Mouse (Mus musculus): Measurements from ENCODE around the gene Cnih1. TPM values are rescaled to one million over a fixed set of nuclear protein-coding genes. Genes with fewer than 3 reads are reported as not detected.
A peak's percentile ranks its signal among the peaks of the same experiment; 100 is the strongest.

Cnih1 gene
- polyA plus RNA-seq, 1 experiment: 6.1 TPM

- H3K9me3 ChIP-seq (ENCODE audit: control insufficient read depth, low read length): no peaks in the 10 kb centered on the region
- TF ChIP-seq GATA1 (IDR thresholded peaks at IDR 0.05; ENCODE audit: low read length) (no peak), TAL1 (IDR thresholded peaks at IDR 0.05; ENCODE audit: low read length) (no peak)
These were observed 2.5 kb upstream of the Cnih1 start for GRCm38 (mm10) chr14:46790723-46791122.

GRCm38 (mm10) chr14:46790303-46790702, 2.1 kb upstream of the Cnih1 start:
- TF ChIP-seq GATA1 (IDR thresholded peaks at IDR 0.05; ENCODE audit: low read length) (no peak), TAL1 (IDR thresholded peaks at IDR 0.05; ENCODE audit: low read length) (no peak)
- Histone ChIP-seq H3K4me3 (replicated peaks) (no peak overlapping the region), H3K27me3 (ENCODE audit: control insufficient read depth) (no peaks in the 10 kb centered on the region), H3K4me1 (ENCODE audit: control insufficient read depth) (peaks cover 37% of the 10 kb centered on the region), H3K36me3 (ENCODE audit: control insufficient read depth) (peaks cover under 1% of the 10 kb centered on the region; the same call in 1 of the 2 replicates), H3K9me3 (ENCODE audit: control insufficient read depth, low read length) (no peaks in the 10 kb centered on the region)

More at GRCm38 (mm10) chr14:46790723-46791122, 2.5 kb upstream of the Cnih1 start:
- Histone ChIP-seq H3K4me1 (ENCODE audit: control insufficient read depth) (peaks cover 37% of the 10 kb centered on the region), H3K36me3 (ENCODE audit: control insufficient read depth) (no peaks in the 10 kb centered on the region), H3K4me3 (replicated peaks) (no peak overlapping the region), H3K27me3 (ENCODE audit: control insufficient read depth) (no peaks in the 10 kb centered on the region)

DNA sequence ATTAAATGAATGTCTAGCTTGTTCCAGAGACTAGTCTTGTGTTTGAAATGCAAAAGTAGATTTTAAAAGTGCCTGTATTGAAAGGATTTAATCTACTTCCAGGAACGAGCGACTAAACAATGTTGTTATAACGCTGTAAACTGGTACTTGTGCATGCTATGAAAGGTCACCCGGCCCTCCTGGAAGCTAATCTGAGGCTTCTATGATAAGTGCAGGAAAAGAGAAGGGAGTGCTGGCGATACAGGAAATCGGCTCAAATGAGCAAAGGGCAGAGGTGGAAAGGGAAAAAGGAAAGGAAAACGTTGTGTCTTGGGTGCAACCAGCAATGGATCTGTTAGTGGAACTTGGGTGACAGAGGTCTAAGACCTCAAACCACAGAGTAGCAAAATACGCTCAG, 292 bp upstream of the Cnih1 start:
- TF ChIP-seq GATA1 (IDR thresholded peaks at IDR 0.05; ENCODE audit: low read length) (no peak), TAL1 (IDR thresholded peaks at IDR 0.05; ENCODE audit: low read length) (no peak)
- H3K4me3 ChIP-seq (replicated peaks): peak overlapping the region; percentile 96
- no peaks in the 10 kb centered on the region for H3K9me3 ChIP-seq (ENCODE audit: control insufficient read depth, low read length)
- H3K36me3 ChIP-seq (ENCODE audit: control insufficient read depth): peaks cover 14% of the 10 kb centered on the region
- H3K4me1 ChIP-seq (ENCODE audit: control insufficient read depth): peaks cover 37% of the 10 kb centered on the region
- H3K27me3 ChIP-seq (ENCODE audit: control insufficient read depth): no peaks in the 10 kb centered on the region

- Histone ChIP-seq H3K27me3 (ENCODE audit: control insufficient read depth) (no peaks in the 10 kb centered on the region), H3K4me1 (ENCODE audit: control insufficient read depth) (peaks cover 37% of the 10 kb centered on the region), H3K36me3 (ENCODE audit: control insufficient read depth) (peaks cover 25% of the 10 kb centered on the region), H3K9me3 (ENCODE audit: control insufficient read depth, low read length) (no peaks in the 10 kb centered on the region), H3K4me3 (replicated peaks) (peak overlapping the region; percentile 96)
- TF ChIP-seq TAL1 (IDR thresholded peaks at IDR 0.05; ENCODE audit: low read length) (no peak), GATA1 (IDR thresholded peaks at IDR 0.05; ENCODE audit: low read length) (no peak)
These were observed 791 bp downstream of the Cnih1 start for GRCm38 (mm10) chr14:46787454-46787786.

- H3K4me3 ChIP-seq (replicated peaks): no peak overlapping the region
- H3K36me3 ChIP-seq (ENCODE audit: control insufficient read depth): peaks cover 45% of the 10 kb centered on the region
- no peaks in the 10 kb centered on the region for H3K9me3 ChIP-seq (ENCODE audit: control insufficient read depth, low read length)
- TF ChIP-seq TAL1 (IDR thresholded peaks at IDR 0.05; ENCODE audit: low read length) (no peak), GATA1 (IDR thresholded peaks at IDR 0.05; ENCODE audit: low read length) (no peak)
- H3K4me1 ChIP-seq (ENCODE audit: control insufficient read depth): peaks cover 32% of the 10 kb centered on the region
- no peaks in the 10 kb centered on the region for H3K27me3 ChIP-seq (ENCODE audit: control insufficient read depth)
These were observed 3.0 kb downstream of the Cnih1 start for GRCm38 (mm10) chr14:46785247-46785646.

- peaks cover 63% of the 10 kb centered on the region for H3K36me3 ChIP-seq (ENCODE audit: control insufficient read depth)
- TF ChIP-seq GATA1 (IDR thresholded peaks at IDR 0.05; ENCODE audit: low read length) (no peak), TAL1 (IDR thresholded peaks at IDR 0.05; ENCODE audit: low read length) (no peak)
These were observed 4.8 kb downstream of the Cnih1 start for GRCm38 (mm10) chr14:46783327-46783926.

GRCm38 (mm10) chr14:46782187-46782828, 5.9 kb downstream of the Cnih1 start:
- Histone ChIP-seq H3K36me3 (ENCODE audit: control insufficient read depth) (peaks cover 75% of the 10 kb centered on the region), H3K9me3 (ENCODE audit: control insufficient read depth, low read length) (peaks cover 13% of the 10 kb centered on the region)
- TF ChIP-seq GATA1 (IDR thresholded peaks at IDR 0.05; ENCODE audit: low read length) (no peak), TAL1 (IDR thresholded peaks at IDR 0.05; ENCODE audit: low read length) (no peak)

More at GRCm38 (mm10) chr14:46783327-46783926, 4.8 kb downstream of the Cnih1 start:
- Histone ChIP-seq H3K9me3 (ENCODE audit: control insufficient read depth, low read length) (peaks cover 11% of the 10 kb centered on the region), H3K4me3 (replicated peaks) (no peak overlapping the region), H3K27me3 (ENCODE audit: control insufficient read depth) (no peaks in the 10 kb centered on the region), H3K4me1 (ENCODE audit: control insufficient read depth) (peaks cover 15% of the 10 kb centered on the region)

DNA sequence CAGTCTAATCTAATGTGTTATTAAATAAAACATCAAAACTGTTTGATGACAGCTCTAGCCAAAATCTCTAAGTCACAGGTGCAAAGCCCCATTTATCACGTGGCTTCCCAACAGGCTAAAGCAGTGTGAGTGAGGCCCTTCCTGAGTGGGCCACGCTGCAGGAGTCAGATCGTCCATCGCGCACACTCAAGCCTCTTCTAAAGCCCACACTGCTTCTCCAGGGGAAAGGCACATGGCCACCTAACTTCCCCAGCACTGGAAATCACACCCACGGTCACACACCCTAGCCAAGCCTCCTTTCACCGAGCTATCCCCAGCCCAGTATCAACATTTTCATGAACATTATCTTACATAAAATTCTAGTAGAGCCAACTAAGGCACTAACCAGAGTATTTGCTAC, 7.1 kb downstream of the Cnih1 start:
- H3K4me1 ChIP-seq (ENCODE audit: control insufficient read depth): peaks cover 2% of the 10 kb centered on the region
- H3K9me3 ChIP-seq (ENCODE audit: control insufficient read depth, low read length): peaks cover 13% of the 10 kb centered on the region
- TF ChIP-seq TAL1 (IDR thresholded peaks at IDR 0.05; ENCODE audit: low read length) (no peak), GATA1 (IDR thresholded peaks at IDR 0.05; ENCODE audit: low read length) (no peak)
- H3K27me3 ChIP-seq (ENCODE audit: control insufficient read depth): no peaks in the 10 kb centered on the region
- peaks cover 86% of the 10 kb centered on the region for H3K36me3 ChIP-seq (ENCODE audit: control insufficient read depth)
- no peak overlapping the region for H3K4me3 ChIP-seq (replicated peaks)

More at GRCm38 (mm10) chr14:46782187-46782828, 5.9 kb downstream of the Cnih1 start:
- Histone ChIP-seq H3K4me3 (replicated peaks) (no peak overlapping the region), H3K4me1 (ENCODE audit: control insufficient read depth) (peaks cover 10% of the 10 kb centered on the region), H3K27me3 (ENCODE audit: control insufficient read depth) (no peaks in the 10 kb centered on the region)

GRCm38 (mm10) chr14:46779217-46779616, 9.0 kb downstream of the Cnih1 start:
- no peaks in the 10 kb centered on the region for H3K27me3 ChIP-seq (ENCODE audit: control insufficient read depth)
- H3K4me3 ChIP-seq (replicated peaks): no peak overlapping the region
- peaks cover 13% of the 10 kb centered on the region for H3K9me3 ChIP-seq (ENCODE audit: control insufficient read depth, low read length)
- TF ChIP-seq TAL1 (IDR thresholded peaks at IDR 0.05; ENCODE audit: low read length) (no peak), GATA1 (IDR thresholded peaks at IDR 0.05; ENCODE audit: low read length) (no peak)
- no peaks in the 10 kb centered on the region for H3K4me1 ChIP-seq (ENCODE audit: control insufficient read depth)
- H3K36me3 ChIP-seq (ENCODE audit: control insufficient read depth): peaks cover 92% of the 10 kb centered on the region

Measured in erythroblast, embryonic 14.5 days (primary cell).